Mouse (Mus musculus): Measurements from ENCODE around the gene Gas7.

Gene Gas7

DNA sequence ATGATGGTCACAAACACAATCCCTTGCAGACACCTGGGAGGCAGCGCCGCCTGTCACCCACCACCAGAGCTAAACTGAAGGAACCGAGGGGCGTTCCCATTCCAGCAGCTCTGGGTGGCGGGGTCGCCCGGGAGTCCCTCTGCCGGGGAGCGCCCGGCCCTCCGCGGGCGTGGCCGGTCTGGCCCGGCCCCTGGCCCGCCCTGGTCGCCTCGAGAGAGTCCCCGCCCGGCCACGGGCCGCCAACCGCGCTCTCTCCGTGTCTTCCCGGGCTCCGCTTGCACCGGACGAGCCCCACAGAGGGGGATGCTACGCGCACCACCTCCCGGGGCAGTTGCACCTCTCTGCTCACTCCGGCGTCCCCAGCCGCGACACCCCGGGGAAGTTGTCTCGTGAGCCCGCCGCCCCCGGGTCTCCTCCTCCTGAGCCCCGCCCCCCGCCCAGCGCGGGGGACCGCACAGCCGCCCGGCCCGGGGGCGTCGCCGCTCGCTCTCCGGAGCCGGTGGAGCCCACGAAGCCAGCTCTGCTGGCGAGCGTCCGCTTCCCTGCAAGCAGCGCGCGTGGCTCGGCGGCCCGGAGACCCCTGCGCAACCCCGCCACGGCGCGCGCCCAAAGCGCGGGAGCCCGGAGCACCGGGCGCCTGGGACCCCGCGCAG lies at the start of gene Gas7:
Gene Gas7 (plus strand): TSS at position 564 of the 653 bp plus-strand sequence.
- no peak for DNase-seq (ENCODE audit: low read depth, low spot score)

DNA sequence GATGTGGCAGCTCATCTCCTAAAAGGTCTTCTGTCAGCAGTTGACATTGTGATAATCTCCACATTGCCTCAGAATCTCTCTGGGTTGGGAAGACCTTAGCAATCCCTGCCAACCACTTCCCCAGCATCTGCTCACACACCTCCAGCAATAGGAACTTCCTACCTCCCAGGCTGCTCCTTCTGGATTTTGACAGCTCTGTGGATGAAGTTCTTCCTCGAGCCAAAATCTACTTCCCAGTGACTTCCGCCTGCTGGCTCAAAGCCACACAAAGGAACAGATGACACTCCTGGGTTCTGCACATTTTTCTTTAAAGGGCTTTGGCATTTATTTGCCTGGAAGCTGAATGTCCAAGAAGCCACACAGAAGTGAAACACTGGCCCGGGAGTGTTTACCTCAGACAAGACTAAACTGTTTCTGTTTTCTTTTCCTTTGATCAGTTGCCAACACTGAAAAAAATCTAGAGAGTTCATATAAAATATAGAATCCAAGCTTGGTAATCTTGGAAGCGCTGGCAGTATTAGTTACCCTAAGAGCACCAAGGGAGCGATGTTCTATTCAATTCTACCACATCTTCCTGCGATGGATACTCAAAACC lies 40.8 kb upstream of the Gas7 start:
- DNase-seq (ENCODE audit: low read depth, low spot score): no peak

DNA sequence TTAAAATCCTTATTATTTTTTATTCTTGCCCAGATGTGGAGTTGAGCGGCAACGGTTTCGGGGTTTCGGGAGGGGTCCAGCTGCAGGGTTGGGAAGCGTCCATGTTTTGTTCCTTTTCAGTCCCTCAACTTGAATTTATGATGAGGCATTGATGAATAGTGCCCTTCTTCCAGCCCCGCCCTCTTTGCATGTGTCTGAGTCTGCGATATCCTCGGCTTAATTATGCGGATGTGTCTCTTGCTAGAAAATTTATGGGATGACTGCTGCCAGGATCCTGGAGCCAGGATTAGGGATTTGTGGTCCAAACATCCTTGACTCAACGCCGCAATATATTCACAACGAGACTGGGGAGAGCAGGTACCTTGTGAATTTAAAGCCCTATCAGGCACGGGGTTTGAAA lies 31.7 kb upstream of the Gas7 start:
- DNase-seq (ENCODE audit: low read depth, low spot score): no peak

GRCm38 (mm10) chr11:67428196-67428595 lies 27.0 kb upstream of the Gas7 start:
- no peak for DNase-seq (ENCODE audit: low read depth, low spot score)

- no peak for DNase-seq (ENCODE audit: low read depth, low spot score)
Observed at GRCm38 (mm10) chr11:67429836-67430235, 25.4 kb upstream of the Gas7 start.

- DNase-seq (ENCODE audit: low read depth, low spot score): no peak
Observed at GRCm38 (mm10) chr11:67431116-67431645, 24.1 kb upstream of the Gas7 start.

- DNase-seq (ENCODE audit: low read depth, low spot score): no peak
Observed at GRCm38 (mm10) chr11:67431864-67432263, 23.4 kb upstream of the Gas7 start.

DNA sequence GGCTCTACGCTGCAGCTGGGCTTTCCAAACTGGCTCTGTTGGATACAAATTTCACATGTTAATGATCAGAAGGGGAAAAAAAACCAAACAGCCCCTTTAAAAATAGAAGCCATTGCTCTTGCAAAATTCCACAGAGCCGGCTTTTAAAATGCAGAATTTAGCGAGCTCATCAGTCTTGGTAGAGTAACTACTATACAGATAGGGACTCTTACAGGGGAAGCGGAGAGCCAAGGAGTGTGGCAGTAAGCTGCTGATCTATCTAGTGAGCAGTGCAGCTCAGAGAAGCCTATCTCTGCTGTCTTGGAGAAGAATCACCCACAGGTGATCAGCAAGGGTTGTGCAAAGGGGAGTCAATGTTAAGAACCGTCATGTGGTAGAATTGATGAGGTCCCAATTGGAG lies 21.5 kb upstream of the Gas7 start:
- no peak for DNase-seq (ENCODE audit: low read depth, low spot score)

DNA sequence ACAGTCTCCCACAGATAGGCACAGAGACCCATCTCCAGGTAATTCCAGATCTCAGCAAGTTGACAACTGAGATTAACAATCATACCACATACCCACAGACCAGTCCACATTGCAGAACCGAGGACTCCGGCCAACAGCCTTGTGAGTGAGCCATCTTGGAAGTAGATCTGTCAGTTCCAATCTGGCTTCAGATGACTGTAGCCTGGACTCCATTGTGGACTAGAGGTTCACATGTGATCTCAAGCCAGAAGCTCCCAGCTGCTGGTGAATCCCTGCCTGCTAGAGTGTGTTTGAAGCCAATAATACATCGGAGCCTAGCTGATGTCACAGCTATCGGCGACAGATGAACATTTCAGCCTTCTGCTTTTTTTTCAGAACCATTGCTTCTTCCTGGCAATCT lies 16.5 kb upstream of the Gas7 start:
- DNase-seq (ENCODE audit: low read depth, low spot score): no peak

DNA sequence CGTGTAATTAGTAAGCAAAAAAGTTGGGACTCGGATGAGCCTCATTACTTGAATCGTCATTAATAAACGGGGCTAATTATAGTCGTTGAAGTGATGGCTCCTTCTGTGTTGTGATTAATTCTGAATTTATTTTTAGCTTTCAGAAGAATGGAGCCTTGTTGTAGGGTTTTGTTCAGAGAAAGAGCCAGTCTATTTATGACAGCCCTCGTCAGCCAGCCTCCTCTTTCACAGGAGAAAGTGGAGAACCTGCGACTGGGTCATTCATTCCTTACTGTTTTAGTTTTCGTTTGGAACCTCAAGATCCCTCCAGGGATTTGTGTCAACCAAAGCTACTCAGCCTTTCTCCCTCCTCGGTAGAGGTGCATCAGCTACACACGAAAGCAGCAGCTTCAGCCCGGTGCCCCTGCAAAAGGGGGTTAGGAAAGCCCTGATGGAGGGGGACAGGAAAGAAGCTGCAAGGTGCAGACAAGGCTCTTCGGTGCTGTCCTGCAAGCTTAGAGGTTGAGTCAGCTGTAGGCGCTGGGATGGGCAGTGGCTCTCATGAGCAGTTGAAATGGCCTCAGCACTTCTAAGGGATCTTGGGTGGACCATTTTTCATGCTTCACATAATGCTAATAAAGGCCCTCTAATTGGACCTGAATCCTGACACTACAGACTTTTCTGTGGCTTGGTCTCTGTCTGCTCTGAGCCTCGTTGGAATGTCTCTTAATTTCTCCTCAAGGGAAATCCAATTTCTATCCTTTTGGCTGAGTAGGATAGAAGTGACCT lies 10.0 kb upstream of the Gas7 start:
- no peak for DNase-seq (ENCODE audit: low read depth, low spot score)

GRCm38 (mm10) chr11:67451525-67451924 lies 3.7 kb upstream of the Gas7 start:
- DNase-seq (ENCODE audit: low read depth, low spot score): no peak

GRCm38 (mm10) chr11:67455527-67455981 lies 317 bp downstream of the Gas7 start:
- DNase-seq (ENCODE audit: low read depth, low spot score): no peak

DNA sequence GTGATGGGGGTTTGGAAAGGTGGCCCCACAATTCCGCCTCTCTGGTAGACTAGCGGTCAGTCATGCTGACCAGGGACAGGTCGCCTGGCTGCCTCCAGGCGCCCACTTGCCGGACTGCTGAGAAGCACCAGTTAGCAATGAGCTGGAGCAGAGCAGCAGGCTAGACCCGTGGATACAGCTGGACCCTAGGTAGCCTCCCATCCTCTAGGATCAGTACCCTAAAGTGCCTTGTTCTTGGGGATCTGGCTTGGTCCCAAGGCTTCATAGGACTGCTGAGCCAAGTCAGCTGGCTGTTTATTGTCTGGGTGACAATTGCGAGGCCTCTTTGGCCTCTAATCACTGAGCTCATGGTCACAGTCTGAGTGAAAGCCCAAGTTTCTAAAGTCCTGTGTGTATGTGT lies 792 bp downstream of the Gas7 start:
- no peak for DNase-seq (ENCODE audit: low read depth, low spot score)

- DNase-seq (ENCODE audit: low read depth, low spot score): no peak
Observed at GRCm38 (mm10) chr11:67458171-67458570, 2.9 kb downstream of the Gas7 start.

DNA sequence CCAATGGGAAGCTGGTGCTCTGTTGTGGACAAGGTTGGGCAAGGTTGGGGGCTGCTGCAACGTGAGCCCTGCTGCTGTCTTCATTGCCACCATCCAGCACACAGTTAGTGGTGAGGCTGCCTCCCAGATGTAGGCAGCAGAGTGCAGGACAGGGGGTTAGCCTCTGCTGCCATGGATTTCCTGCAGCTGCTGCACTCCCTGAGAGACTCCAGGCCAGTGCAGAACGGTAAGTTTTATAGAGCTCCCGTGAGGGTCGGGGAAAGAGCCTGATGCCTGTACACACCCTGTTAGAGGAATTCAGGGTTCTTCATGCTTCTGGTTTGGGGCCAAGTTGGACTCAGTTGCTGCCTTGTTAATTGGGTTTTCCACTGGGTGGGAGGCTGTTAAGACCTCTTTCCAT lies 11.9 kb downstream of the Gas7 start:
- DNase-seq (ENCODE audit: low read depth, low spot score): no peak

DNA sequence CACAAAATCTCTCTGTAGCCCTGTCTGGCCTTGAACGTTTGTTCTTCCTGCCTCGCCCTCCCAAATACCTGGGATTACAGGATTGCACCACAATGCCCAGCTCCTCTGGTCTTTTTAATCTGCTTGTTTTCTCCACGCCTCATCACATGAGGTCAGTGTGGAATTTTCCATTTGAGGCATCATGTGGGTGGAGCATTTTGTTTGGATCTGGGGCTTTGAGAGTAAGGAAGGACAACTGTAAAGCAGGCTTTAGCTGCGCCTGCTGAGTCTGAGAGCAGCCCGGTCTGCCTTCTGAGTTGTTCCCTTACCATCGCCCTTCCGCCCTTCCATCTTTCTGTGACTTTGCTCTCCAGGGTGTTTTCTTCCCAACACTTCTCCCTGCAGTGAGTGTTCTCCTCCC lies 13.6 kb downstream of the Gas7 start:
- DNase-seq (ENCODE audit: low read depth, low spot score): no peak

GRCm38 (mm10) chr11:67474590-67474989 lies 19.4 kb downstream of the Gas7 start:
- DNase-seq (ENCODE audit: low read depth, low spot score): no peak

DNA sequence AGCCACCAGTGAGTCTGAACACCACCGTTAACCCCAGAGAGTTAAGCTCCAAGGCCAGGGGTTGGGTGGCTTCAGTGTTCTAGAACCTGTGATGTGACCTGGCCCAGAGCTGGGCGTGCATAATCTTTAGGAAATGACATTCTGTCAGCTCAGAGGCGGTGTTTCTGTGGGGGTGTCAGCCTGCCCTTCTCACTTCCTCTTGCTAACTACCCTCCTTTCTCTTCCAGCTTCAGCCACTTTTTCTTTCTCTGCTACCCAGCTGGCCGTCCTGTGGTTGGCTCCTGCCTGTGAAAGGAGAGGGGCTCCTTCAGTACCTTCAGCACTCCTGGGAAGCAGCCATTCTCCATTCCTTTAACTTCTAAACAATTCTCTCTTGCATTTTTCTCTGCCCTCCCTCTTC lies 24.3 kb downstream of the Gas7 start:
- no peak for DNase-seq (ENCODE audit: low read depth, low spot score)

DNA sequence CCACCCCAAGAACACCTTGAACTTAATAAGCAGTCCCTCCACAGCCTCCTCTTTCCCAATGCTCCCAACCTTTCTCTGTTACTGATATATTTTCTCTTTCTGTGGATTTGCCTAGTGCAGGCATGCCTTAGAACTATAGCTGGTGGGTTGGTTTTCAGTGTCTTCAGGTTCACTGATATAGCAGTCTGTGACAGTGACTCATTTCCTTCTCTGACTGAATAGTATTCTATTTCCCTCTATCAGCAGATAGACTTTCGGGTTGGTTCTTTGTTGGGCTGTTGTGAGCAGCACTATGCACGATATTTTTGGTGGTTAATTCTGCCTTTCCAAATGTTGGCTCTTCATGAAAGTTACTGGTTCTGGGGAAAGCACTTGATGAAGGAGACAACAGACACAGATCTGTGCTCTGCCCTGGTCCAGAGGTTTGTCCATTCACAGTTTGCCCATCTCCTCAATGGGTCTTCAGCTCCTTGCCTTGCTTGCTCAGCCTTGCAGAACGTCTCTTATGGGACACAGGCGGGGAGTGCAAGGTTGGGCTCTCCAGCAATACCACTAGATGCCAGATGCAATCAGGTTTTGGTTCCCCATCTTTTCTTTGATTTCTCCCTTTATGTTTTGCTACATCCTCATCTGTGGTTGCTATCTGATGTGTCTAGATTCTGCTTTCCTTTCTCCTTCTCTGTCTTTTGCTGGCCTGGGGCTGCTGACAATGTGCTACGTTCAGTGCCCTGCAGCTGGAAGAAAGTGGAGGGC lies 25.1 kb downstream of the Gas7 start:
- DNase-seq (ENCODE audit: low read depth, low spot score): no peak

- DNase-seq (ENCODE audit: low read depth, low spot score): no peak
Observed at GRCm38 (mm10) chr11:67481691-67482090, 26.5 kb downstream of the Gas7 start.

GRCm38 (mm10) chr11:67482217-67482760 lies 27.1 kb downstream of the Gas7 start:
- no peak for DNase-seq (ENCODE audit: low read depth, low spot score)

DNA sequence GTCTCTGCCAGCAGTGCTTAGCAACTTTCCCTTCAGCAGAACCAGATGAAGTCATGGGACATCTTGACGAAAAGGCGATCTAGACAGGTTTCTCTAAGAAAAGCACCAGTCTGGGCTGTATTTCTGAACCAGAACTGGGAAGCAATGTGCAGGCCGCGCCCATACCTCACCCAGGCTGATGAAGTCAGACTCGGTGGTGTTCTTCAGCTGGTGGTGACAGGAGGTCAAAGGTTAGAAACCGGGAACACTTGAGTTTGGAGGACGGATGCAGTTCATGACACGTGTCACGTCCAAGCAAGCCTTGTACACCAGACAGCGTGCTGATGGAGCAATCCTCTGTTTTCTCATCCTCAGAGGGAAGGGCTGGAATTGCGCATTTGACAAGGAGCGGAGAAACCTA lies 32.9 kb downstream of the Gas7 start:
- DNase-seq (ENCODE audit: low read depth, low spot score): no peak

Measured in embryo, embryonic 11.5 days (tissue).